Mouse (Mus musculus) CH12F3 (cell line): ENCODE data around the gene Sncb.

ENCODE experiments used
- in situ Hi-C: fragments of 300-500 bp; cut with MboI; formaldehyde crosslinking; loops from 2 replicates; pipeline ENCODE4 v1.14.3; 2020; ENCODE audit warnings: low sequenced_read_pairs

The Sncb gene

GRCm38 (mm10) chr13:54749864-54750411 lies 16.5 kb downstream of the Sncb start, which contains the start of gene Gprin1:
Gene Gprin1 (minus strand): TSS chr13:54749874.
- in situ Hi-C loops = no loop called here

- in situ Hi-C loops = no loop called here
Measured at GRCm38 (mm10) chr13:54749061-54749863, 17.1 kb downstream of the Sncb start.

GRCm38 (mm10) chr13:54748721-54749060 lies 17.7 kb downstream of the Sncb start:
- in situ Hi-C loops = no loop called here

GRCm38 (mm10) chr13:54748190-54748589 lies 18.2 kb downstream of the Sncb start:
- in situ Hi-C loops = no loop called here

- in situ Hi-C loops = no loop called here
Measured at GRCm38 (mm10) chr13:54746896-54747295, 19.5 kb downstream of the Sncb start.

GRCm38 (mm10) chr13:54746110-54746509 lies 20.3 kb downstream of the Sncb start:
- in situ Hi-C loops = no loop called here

- in situ Hi-C loops = no loop called here
Measured at GRCm38 (mm10) chr13:54738213-54738601, 28.2 kb downstream of the Sncb start.

- in situ Hi-C loops = no loop called here
Measured at GRCm38 (mm10) chr13:54737488-54738212, 28.7 kb downstream of the Sncb start.

- in situ Hi-C loops = no loop called here
Measured at GRCm38 (mm10) chr13:54736931-54737330, 29.5 kb downstream of the Sncb start.

- in situ Hi-C loops = no loop called here
Measured at GRCm38 (mm10) chr13:54726131-54726530, 40.3 kb downstream of the Sncb start.

GRCm38 (mm10) chr13:54723143-54723542 lies 43.3 kb downstream of the Sncb start:
- in situ Hi-C loops = loop anchor here (5.0 kb wide), 1 partner anchor 59 kb away; the partner anchor contains the start of gene Eif4e1b

GRCm38 (mm10) chr13:54716916-54717315 lies 49.5 kb downstream of the Sncb start:
- in situ Hi-C loops = no loop called here

GRCm38 (mm10) chr13:54714996-54715395 lies 51.4 kb downstream of the Sncb start:
- in situ Hi-C loops = no loop called here

GRCm38 (mm10) chr13:54714393-54714792 lies 52.0 kb downstream of the Sncb start:
- in situ Hi-C loops = no loop called here

GRCm38 (mm10) chr13:54710866-54711265 lies 55.5 kb downstream of the Sncb start:
- in situ Hi-C loops = no loop called here
